Mouse (Mus musculus) central nervous system, embryonic 14 days (tissue): ENCODE results near the gene Pitpnb. TPM values are rescaled to one million over a fixed set of nuclear protein-coding genes. Genes with fewer than 3 reads are reported as not detected.

ENCODE experiments used
- polyA plus RNA-seq: library from polyadenylated mRNA; depleted of rRNA; stranded (reverse); fragments of >200 nt; gene quantifications from 2 replicates; pipeline ENCODE4 v1.2.3, GENCODE M21; 2012; rRNA removed

Pitpnb gene
- polyA plus RNA-seq, result 82.9 and 84.3 TPM in 2 replicates

DNA sequence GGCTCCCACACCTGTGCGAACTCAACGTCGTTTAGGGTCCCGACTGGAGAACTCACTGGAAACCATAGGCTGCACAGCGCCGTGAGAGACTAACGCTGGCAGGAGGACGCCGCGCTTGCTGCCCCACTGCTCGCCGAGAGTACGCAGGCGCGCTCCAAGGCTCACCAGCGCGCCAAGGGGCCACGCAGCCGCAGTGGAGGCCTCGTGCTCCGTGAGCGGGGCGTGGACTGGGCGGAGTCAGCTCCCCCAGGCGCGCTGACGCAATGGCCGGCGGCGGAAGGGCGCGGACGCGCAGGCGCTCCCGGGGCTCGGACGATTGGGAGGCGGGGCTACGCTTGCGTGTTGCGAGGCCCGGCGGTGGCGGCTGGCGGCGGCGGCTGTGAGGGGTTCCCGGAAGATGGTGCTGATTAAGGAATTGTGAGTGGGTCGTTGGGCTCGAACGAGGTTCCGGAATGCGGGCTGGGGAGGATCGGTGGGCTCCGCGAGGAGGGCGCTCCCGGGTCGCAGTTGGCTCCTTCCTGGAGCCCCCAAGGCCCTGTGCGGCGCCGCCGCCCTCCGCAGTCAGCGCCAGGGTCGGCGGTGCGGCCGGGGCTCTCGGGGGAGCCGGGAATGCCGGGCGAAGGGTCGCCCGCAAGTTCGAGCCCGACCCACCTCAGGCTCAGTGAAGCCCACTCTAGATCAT lies at the start of gene Pitpnb:
Gene Pitpnb, plus strand, starts transcription at position 347 of the 682 bp plus-strand sequence.

GRCm38 (mm10) chr5:111416591-111417374 lies 86.2 kb downstream of the Pitpnb start, which contains the start of gene Mn1:
Gene Mn1 (plus strand): TSS chr5:111417362.

Other genes starting within 250 kb of the Pitpnb start
- 34.3 and 39.5 TPM in 2 replicates for gene Mn1, start 86.6 kb downstream of the Pitpnb start, polyA plus RNA-seq